Mouse (Mus musculus) urinary bladder, adult 18-20 months (tissue): Measurements from ENCODE around the gene 9330182L06Rik.

Experiments used
- DNase-seq, 2 experiments: peaks; one replicate each; pipeline ENCODE4 v3.0.0; 2022; ENCODE audit warnings: low spot score in 2 of 2, mixed read lengths in 2 of 2

The 9330182L06Rik gene

DNA sequence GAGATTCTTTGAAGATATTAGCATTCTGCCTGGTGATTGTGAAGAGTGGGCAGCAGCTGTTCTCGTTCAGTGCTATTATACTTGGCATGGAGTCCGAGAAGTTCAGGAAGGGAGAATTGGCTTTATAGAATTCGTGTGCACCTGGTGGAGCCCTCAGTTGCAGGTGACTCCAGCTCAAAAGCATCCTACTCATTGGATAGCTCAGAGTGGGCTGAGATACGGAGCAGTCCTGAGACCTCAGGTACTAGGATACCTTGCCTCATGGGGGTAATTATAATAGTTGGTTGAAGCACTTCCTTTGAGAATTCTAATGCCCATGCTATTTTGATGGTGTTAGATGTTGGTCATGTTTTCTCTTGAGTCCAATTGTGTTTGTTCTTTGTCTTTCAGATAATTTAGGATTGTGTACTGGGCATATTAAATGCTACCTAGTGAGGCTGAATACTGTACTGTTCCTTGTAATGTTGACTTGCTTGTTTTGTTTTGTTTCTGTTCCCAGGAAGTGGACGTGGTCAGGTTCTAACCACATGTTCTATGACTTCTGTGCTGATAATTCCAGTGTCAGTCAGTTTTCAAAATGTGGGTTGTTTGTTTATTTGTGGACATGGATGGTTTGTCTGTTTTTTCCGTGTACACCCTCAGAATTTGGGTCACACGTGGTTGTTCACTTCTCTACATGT is 96.2 kb downstream of the 9330182L06Rik start:
- DNase-seq, result no peak

DNA sequence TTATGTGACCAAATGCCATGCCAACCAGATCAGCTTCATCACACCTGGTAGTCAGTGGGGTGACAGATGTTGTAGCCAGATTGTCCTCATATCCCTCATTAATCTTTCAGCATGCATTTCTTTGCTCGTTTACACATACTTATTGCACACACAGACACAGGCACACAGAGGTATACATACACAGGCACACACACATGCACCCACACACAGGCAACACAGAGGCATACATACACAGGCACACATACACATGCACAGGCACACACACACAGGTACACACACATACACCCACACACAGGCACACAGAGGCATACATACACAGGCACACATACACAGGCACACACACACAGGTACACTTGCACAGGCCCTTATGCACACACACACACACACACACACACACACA is 99.0 kb downstream of the 9330182L06Rik start:
- no peak for DNase-seq

GRCm38 (mm10) chr5:9367920-9368692 is 102.2 kb downstream of the 9330182L06Rik start:
- DNase-seq, result no peak

- DNase-seq, result no peak
These were observed 105.2 kb downstream of the 9330182L06Rik start for GRCm38 (mm10) chr5:9371127-9371526.

DNA sequence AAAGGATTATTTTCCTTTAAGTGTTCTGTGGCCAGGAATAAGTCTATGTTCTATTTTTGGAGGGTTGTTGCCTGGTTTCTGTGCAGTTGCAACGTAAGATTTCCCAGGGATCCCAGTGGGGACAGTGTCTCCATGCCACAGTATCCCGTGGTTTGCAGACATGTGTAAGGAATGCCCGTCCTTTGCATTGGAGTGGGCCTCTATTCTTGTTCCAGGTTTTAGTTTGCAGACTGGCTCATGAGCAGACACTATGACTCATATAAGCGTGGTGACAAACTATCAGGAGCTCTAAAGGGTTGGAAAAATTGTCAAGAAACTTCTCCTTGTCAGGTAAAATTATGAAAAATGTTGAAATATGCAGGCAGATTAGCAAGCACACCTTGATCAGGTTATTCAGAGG is 107.4 kb downstream of the 9330182L06Rik start:
- DNase-seq, result no peak

DNA sequence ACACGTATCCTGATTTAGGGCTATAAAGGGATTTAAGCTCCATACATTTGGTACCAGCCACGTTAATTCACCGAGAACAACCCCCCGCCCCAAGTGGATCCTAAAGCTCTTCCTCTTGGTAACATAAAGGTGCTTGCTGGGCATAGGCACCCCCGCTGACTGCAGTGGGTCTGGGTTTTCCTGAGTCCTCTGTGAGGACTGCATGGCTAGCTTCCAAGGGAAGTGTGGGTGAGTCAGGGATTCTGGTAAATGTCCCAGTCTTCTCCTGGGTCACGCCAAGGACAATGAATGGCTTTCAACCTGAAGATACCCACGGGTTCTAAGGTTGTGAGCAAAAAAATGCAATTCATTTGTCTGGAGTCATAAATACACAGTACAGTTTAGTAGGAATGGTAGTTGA is 124.0 kb downstream of the 9330182L06Rik start:
- no peak for DNase-seq

- no peak for DNase-seq
These were observed 126.0 kb downstream of the 9330182L06Rik start for GRCm38 (mm10) chr5:9391858-9392393.

DNA sequence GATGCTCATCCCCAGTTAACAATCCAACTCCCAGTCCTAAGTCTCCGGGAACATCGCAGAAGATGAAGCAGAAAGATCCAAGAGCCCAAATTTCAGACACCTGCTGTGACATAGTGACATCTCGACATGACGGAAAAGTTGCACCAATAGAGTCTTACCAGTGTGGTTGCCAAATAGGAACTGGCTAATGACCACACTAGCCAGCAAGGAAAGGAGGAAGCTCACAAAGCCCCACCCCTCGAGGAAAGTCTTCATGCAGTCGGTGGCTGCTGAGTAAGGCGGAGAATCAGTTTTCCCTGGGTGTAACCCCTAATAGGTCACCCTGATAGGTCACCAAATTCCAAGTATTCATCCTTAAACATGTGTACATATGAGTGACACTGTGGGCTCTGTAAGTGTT is 151.2 kb downstream of the 9330182L06Rik start:
- DNase-seq, result no peak

DNA sequence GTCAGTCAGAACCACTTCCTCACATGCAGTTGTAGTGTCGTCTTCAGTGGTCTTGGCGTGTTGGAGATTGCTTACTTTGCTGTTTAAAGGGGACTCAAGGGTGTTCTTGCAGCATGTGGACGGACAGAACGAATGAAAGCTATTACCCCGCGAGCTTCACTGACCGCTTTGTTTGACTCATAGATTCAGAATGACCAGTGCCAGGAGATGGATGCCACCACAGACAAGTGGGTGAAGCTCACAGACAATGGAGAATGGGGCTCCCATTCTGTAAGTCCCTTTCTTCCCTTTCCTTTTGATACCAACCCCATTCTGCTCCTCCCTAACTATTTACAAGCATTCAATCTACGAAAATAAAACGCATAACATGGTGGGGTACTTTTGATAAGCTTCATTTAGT is 151.9 kb downstream of the 9330182L06Rik start:
- no peak for DNase-seq

- DNase-seq, result no peak
These were observed 154.0 kb downstream of the 9330182L06Rik start for GRCm38 (mm10) chr5:9419964-9420363.

- DNase-seq, result no peak
These were observed 158.5 kb downstream of the 9330182L06Rik start for GRCm38 (mm10) chr5:9424464-9424863.

DNA sequence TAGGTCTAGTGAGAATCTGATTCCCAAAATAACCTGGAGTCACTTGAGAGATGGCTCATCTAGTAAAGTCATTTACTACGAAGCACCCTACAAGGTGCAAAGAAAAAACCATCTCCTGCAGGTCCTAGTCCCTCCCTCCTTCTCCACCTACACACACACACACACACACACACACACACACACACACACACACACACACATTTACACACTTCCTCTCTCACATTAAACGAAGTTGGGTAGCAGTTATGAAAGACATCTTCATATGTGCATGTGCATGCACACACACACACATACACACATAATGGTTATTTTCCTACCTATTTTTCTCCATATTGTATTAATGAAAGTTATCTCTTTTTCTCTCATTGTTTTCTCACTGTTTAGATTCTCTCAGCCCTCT is 161.2 kb downstream of the 9330182L06Rik start:
- DNase-seq, result no peak

DNA sequence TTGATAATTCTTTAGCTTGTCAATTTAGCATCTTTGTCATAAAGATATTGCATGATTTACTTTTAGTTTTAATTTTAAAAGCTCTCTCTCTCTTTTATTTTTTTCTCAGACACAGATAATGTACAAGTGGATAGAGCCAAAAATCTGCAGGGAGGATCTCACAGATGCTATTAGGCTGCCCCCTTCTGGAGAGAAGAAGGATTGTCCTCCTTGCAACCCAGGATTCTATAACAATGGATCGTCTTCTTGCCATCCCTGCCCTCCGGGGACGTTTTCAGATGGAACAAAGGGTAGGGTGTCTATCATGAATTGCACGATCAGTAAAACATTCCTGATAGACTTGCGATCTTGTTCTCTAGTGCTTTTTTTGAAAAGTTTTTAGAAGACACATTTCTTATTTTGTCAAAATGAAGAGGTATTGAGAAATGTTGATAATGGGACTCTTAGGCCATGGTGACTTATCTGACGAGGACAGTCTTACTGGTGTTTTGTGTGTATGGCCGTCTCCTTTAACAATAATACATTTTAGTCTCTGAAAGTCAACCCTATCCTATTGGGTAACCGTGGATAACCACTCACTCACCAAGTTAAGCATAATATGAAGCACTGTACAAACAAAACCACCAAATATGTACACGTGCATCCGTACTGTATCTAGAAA is 161.8 kb downstream of the 9330182L06Rik start:
- no peak for DNase-seq

GRCm38 (mm10) chr5:9428728-9429127 is 162.8 kb downstream of the 9330182L06Rik start:
- no peak for DNase-seq

- DNase-seq, result no peak
These were observed 180.2 kb downstream of the 9330182L06Rik start for GRCm38 (mm10) chr5:9446146-9446545.

DNA sequence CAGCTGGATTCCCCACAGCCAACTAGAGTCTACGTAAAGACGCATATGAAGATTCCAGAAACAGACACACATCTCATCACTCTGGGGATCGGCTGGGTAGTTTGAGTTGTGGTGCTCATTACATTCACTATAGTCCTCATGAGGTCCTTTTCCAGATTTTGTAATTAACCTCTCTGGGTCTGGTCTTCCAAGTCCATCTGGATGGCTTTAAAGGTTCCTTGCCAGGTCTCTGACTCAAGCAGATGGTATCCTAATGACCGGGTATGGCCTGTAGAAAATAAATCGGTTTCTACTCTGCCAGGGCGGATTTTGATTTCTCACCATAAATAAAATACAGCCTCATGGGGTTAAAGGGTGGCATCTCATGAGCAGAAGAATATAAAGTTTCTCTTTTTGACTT is 183.0 kb downstream of the 9330182L06Rik start:
- no peak for DNase-seq

GRCm38 (mm10) chr5:9449570-9449969 is 183.7 kb downstream of the 9330182L06Rik start:
- no peak for DNase-seq

GRCm38 (mm10) chr5:9453298-9453697 is 187.4 kb downstream of the 9330182L06Rik start:
- no peak for DNase-seq

DNA sequence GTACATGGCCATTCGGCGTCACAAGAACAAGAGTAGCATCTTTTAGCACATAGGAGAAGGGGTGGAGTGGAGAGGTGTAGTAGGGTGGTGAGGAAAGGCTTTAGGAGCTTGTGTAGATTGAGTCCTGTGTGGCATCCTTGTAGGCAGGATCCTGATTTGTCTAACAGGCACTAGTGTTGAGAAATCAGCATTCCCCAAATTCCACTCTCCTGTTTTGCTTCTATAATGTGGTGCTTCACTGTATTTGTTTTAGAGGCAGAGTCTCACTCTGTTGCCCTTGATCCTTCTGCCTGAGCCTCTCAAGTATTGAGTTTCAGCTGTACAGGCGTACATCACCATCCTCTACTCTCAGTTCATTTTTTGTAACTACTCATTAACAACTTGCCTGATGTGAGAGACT is 211.7 kb downstream of the 9330182L06Rik start:
- no peak for DNase-seq

GRCm38 (mm10) chr5:9495456-9495855 is 229.5 kb downstream of the 9330182L06Rik start:
- DNase-seq, result no peak

GRCm38 (mm10) chr5:9497235-9497634 is 231.3 kb downstream of the 9330182L06Rik start:
- no peak for DNase-seq

GRCm38 (mm10) chr5:9511027-9511426 is 245.1 kb downstream of the 9330182L06Rik start:
- no peak for DNase-seq
